Mouse (Mus musculus): ENCODE measurements around the gene Sipa1l2.

- no peak for TF ChIP-seq POLR2A (IDR thresholded peaks at IDR 0.05; ENCODE audit: insufficient read depth, low read depth, low read length)
- TF ChIP-seq CTCF (IDR thresholded peaks at IDR 0.05; ENCODE audit: insufficient read depth, low read depth, low read length) = no peak
Measured at GRCm38 (mm10) chr8:125389756-125390505, 179.7 kb downstream of the Sipa1l2 start.

Data from olfactory bulb, adult 2 months (tissue).